Mouse (Mus musculus) frontal cortex, postnatal 36 days (tissue): Measurements from ENCODE around the gene Acta2.

Source experiments
- DNase-seq, 2 experiments: peaks; one replicate each; pipeline ENCODE4 v3.0.0; 2022; ENCODE audit warnings: low spot score in 2 of 2

Acta2 gene

DNA sequence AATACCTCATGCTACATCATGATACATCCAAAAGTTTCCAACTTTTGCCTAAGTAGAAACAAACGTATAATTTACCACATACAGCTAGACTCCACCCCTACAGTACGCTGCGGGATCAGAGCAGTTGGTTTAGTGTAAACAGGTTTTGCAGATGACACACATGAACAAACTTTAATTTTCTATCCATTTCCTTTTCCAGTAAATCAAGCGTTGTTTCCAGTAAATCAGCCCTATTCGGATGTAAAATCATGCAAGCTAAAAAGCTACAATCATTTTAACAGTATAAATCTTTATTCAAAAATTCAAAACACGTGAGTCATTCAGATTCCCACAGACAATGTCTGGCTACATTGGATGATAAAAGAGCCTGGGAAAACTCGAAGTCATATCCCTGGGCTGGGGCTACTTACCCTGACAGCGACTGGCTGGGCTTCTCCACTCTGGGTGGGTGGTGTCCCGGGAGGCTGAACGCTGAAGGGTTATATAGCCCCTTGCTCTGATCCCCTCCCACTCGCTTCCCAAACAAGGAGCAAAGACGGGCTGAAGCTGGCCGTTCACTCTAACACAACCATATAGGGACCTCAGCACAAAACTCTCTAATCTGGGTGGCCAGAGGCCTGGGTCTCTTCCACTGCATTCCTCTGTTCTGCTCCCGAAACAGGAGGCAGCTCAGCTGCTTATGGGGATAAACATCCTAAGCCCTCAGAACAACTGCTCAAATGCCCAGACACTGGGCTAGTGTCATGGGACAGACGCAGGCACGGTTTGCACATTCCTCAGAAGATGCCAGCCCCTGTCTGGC is at the start of gene Acta2:
Acta2 (minus strand) TSS at position 711 of the 802 bp plus-strand sequence.
- DNase-seq = no peak

DNA sequence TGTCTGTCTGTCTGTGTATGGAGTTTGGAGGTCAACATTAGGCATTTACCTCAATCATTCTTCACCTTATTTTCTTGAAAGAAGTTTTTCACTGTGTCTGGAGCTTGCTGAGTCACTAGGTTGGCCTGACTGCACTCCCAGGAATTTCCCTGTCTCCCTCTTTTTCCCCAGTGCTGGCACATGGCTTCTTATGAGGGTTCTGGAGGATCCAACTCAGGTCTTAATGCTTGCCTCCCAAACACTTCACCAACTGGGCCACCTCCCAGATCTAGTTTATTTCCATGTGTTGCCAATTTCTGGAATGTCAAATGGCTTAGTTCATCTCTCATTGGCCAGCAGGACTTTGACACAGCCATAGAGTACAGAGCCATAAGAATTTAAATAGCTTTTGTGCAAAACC is 49.5 kb upstream of the Acta2 start:
- DNase-seq = no peak

DNA sequence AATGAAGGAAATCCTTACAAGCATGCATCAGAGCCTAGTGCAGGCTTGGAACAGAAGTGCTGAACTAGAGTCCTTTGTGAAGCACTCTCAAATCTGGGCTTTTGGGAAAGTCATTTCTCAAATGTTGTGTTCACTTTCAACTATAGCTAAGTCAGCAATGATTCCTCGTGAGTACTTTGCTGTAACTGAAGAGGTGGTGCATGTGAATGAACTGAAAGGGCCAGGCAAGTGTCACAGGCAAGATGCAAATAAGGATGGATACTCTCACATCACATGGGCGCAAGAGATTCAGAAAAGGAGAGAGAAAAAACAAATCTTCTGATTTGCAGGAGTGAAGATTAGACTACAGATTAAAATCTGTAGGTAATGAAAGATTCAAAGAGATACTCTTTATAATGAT is 45.0 kb upstream of the Acta2 start:
- DNase-seq = no peak

DNA sequence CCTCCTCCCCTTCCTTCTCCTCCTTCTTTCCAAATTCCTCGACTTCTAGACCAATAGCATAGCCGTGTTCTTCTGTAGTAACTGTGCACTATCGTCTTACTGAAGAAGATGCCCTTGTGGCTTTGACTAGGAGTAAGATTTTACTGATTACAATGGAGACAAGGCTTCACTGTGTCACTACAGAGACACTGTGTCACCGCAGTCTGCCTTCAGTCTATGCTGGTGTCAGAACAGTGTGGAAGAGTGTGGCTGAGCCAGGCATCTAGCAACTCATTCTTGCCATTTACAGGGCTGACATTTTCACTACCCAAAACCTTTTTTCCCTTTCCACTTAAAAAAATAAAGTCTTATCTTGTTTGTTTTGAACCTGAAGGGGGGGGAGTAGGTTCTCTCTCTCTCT is 43.8 kb upstream of the Acta2 start:
- DNase-seq = no peak

DNA sequence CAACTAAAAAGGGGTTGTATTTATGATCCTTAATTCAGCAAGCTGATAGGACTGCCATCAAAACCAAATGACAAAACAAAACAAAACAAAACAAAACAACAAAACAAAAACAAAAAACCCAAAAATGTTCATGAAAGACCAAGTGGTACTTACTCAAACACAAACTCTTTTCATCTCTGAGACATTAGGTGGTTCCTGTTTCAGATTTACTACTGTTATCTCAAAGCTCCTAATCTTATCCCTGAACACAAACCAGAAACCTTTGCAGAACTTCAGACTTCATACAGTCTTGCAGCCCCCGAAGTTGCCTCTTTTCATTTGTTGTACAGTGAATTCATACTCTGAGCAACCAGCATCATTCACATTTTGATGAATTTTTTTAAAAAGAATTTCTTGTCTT is 43.1 kb upstream of the Acta2 start:
- no peak for DNase-seq

DNA sequence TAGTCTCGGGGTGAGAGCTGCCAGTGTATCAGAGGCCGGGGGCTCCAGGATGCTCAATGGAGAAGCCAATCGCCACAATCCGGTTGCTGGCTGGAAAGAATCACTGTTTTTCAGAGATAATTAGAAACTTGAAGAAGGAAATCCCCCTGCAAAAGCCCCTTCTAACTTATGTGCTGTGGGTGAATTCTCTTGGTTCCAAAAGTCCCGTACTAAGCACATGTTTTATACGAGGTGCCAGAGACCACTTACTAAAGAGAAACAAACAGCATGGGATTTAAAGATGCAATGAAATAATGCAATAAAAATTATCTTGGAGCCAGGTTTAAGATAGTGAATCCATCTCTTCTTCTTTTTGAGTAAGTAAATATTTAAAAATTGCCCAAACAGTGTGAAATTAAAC is 40.1 kb upstream of the Acta2 start:
- DNase-seq = no peak

DNA sequence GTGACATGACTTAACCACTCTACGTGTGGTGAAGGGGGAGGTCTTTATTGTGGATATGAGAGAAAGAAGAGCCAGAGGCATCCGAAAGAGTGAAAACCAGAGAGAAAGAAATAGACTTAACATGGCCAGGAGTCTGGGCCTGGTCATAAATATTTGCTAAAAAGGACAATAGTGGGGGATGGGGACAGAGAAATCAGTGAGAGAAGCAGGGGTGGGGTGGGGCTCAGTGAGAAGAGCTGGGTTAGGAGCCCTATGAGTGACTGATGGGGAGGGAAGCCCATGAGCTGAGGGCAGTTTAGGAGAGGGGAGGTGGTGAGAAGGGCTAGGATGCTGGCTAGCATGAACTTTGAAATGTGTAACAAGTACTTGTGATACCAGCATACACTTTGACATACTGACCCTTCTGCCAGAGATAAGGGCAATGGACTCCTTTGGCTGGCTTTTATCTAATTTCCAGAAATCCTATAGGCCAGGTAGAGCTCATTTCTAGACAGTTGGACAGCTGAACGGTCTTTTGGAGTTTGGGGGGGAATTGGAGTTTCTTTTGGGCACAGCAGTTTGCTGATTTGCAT is 38.1 kb upstream of the Acta2 start:
- no peak for DNase-seq

DNA sequence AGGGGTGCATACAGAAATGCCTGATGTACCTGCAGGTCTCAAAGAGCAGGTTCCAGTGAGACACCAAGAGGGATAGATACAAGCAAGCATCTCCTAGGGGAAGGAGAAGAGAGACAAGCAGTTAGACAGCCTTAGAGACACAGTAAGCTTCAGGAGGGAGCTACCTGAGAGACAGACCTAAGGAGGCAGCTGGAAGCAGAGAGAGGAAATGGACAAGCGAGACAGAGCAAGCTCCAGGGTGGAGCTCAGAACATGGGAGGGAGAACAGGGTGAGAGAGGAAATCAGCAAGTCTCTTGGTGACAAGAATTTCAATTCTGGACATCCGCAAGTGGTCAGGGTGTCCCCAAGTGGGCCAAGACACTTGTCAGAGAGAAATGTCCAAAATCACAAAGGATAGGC is 37.3 kb upstream of the Acta2 start:
- DNase-seq = no peak

DNA sequence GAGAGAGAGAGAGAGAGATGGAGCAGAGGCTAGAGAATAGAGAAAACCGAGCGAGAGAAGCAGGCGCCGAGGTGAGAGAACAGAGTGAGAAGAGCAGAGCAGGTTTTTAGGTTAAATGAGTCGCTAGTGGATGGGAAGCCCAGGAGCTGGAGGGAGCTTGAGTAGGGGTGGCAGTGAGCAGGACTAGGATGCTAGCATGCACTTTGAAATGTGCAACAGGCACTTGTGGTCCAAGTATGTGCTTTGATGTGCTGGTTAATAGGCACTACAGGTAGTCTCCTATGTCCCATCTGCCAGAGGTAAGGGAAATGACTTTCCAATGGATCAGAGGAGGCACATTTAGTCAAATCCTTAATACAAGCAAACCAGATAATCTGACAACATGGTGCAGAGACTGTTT is 36.6 kb upstream of the Acta2 start:
- no peak for DNase-seq

DNA sequence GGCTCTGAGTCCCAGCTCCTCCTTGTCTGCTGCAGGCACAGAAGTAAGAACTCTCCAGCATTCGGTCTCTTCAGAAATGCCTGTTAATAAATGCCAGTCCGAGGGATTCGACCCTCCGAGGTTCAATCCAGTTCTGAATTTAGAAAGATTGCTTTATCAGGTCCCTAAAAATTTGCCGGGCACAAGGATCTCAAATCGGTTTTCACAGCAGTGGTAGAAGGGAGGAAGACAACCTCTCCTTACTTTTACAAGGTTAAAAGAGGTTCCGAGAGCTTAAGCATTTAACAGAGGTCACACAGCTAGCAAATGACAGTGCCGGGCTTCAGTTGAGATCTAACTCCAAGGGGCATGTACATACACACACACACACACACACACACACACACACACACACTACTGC is 36.0 kb upstream of the Acta2 start:
- no peak for DNase-seq

DNA sequence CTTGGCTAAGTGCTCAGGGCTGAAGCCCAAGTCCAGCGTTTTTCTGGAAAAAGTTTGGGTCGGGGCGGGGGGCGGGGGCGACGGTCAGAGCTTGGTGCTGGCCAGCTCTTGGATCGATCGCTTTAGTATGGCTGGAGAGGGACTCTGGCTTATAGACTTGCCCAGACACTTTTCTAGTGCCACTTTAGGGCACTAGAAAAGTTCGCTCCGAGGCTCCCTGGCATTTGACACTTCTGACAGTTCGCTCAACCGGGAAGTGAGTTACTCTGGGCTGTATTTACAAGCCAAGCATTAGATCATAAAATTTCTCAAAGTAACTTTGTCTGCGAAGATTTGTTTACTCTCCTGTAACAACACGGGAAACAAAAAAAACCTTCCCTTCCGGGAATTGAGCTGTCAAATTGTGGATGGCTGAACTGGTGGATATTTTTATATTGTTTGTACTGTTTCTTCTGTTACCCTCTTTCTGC is 35.5 kb upstream of the Acta2 start:
- no peak for DNase-seq

DNA sequence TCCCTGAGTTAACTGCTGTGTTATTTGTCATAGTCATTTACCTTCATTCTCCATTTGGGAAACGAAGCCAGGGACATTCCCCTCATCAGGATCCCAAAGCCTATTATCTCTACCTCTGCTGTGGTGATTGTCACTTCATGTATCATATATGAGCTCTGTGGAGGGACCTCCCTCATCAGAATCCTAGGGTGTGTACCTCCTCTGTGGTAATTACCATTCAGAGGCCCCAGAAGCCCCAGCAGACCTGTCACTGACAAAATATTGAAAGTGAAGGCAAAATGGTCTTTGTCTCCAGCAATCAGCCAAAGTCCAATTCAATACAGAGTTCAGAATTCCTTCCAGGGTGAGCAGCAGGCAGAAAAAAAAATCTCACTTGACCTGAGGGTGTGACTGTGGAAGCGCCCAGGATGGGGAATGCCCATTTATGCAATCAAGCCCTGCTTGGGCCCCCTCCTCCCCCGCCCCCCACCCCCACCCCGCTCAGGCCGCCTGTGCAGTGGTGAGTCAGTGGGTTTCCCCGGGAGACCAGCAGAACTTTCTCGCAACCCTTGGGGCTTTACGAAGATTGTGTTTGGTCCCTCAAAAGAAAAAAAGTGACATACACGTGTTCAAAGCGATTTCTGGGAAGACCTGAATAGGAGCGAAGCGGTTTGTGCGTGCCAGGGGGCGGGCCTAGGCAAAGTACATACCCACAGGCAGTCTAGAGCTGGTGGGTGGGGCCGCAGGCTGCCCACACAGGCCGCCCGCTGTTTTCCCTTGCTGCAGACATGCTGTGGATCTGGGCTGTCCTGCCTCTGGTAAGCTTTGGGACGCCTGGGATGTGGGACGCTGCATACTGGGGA is 34.8 kb upstream of the Acta2 start, which contains the start of gene Fas:
Fas (plus strand) TSS at position 719 of the 842 bp plus-strand sequence.
- peak; percentile 10 to 15 for DNase-seq

DNA sequence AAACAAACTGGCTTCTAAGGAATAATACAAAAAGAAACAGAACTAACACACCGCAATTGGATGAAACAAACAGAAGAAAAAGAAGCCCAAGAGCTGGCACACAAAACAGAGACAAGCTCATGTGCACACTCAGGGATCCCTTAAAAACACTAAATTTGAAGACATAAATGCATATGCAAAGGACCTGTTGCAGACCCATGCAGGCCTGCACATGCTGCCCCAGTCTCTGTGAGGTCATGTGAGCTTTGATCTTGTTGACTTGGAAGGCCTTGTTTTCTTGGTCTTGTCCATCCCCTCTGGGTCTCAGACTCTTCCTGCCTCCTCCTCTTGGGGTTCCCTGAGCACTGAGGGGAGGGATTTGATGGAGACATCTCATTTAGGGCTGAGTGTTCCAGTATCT is 33.3 kb upstream of the Acta2 start:
- no peak for DNase-seq

DNA sequence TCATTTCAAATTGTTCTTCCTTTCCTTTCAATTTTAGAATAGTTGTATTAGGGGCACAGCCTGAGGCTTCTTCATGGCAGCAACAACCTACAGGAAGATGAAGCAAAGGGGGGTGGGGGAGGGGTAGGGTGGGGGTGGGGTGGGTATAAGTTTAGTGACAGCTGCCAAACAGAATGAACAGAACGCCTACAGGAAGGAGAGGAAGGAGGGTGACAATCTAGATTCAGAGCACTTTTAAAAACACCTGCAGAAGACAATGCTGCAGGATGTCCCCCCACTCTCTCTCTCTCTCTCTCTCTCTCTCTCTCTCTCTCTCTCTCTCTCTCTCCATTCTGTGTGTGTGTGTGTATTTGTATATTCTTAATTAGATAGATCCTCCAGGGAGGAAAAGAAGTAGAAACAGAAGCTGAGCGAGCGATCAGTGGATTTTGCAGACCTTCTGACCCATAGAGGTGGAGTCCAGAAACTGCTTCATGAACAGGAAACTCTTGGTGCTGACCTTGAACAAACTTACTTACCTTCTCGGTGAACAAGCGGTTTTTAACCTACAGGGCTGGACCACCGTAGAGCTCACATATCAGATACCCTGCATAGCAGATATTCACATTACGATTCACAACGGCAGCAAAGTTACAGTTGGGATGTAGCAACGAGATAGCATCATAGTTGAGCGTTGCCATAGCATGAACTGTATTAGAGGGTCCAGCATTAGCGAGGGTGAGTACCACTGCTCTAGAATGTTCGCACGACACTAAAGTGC is 32.4 kb upstream of the Acta2 start:
- no peak for DNase-seq

DNA sequence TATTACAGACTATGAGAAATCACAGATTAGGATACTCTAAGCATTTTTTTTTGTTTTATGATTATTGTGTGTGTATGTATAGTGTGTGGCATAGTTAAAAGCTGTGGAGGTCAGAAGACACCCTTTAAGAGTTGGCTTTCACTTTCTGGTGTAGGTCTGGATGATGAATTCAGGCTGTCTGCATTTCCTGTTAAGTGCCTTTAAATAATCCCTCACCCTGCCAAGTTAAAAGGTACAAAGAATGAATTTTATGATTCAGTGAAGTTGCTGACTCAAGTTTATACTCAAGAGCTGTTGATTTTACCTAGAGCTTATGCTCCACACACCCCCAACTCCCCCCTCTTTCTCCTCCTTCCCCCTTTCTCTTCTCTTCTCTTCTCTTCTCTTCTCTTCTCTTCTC is 31.8 kb upstream of the Acta2 start:
- DNase-seq = no peak

DNA sequence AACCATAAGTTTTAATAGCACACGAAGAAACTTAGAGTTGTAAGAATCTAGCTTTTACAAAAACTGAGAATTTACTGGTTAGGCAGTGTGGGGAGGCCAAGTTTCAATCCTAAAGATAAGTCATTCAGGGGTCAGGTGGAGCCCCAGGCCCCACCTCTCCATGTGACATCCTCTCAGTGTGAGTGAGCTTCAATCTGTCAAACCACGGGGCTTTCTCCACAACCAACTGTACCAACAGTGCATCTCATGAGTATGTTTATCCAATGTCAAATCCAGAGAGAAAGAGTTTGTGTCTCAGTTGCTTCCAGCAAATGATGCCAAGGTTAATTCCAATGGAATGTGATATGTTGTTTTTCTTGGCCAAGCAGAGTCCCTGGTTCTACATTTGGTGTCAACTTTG is 29.4 kb upstream of the Acta2 start:
- no peak for DNase-seq

DNA sequence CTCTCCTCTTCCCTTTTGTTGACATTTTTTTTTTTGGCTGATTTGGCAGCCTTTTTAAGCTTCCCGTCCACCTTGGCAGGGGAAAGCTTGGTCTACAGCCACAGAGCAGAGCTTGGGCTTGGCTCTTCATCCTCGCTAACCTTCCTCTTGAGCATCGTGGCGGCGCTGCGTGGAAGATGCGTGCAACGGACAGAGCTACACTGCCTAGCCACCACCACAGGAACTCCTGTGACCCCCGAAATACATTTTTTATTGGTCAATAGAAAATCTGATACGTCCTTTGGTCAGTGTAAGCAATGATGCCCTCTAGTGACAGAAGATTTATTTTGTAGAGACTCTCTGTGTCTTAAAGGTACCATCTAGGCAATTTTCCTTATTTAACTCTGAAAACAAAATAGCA is 29.0 kb upstream of the Acta2 start:
- no peak for DNase-seq

DNA sequence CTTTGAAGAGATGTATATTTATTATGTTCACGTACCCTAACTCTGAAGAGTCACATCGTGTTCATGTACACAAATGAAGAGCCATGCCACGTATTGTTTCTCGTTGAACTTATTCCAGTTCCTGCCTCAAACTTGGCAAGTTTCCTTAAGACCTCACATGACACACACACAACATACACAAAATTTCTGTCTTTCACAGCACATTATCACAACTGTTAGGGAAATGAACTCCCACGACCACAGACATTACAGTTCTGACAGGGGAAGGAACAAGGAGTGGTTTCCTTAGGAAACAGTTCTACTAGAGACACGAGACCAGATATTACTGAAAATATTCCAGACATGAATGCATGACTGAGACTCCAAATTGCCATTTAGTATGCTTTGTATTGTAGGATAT is 28.2 kb upstream of the Acta2 start:
- DNase-seq = no peak

DNA sequence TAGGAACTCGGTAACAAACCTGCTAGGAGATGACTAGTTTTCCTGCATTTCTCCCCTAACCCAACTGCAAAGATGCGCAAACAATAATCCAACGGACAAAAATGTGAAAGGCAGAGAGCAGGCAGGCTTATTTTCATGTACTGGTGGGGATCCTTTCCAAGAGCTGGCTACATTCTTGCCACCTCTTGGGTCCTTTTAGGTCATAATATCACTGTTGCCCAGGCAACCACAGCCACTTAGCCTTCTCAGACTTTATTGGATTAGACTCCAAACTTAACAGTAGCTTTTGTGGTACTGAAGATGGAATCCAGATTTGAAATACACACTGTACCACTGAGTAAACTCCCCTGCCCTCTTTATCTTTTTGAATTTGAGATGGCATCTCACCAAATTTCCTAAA is 22.7 kb upstream of the Acta2 start:
- DNase-seq = no peak

DNA sequence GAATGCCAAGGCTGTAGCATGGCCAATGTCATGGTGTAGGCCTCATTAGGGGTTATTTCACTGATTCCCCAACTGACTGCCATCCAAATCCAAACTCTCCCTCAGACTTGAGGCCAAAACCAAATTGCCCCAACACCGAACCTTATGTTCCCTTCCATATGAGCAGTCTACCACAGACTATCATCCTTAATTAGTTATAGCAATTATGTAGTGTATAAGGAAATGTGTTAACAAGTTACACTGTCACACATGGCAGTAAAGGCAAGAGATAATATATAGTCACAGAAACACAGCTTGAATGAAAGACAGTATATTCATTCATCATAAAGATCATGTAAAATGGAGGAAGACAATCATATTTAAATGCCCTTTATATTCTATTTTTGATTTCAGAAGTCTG is 17.7 kb upstream of the Acta2 start:
- DNase-seq = no peak

DNA sequence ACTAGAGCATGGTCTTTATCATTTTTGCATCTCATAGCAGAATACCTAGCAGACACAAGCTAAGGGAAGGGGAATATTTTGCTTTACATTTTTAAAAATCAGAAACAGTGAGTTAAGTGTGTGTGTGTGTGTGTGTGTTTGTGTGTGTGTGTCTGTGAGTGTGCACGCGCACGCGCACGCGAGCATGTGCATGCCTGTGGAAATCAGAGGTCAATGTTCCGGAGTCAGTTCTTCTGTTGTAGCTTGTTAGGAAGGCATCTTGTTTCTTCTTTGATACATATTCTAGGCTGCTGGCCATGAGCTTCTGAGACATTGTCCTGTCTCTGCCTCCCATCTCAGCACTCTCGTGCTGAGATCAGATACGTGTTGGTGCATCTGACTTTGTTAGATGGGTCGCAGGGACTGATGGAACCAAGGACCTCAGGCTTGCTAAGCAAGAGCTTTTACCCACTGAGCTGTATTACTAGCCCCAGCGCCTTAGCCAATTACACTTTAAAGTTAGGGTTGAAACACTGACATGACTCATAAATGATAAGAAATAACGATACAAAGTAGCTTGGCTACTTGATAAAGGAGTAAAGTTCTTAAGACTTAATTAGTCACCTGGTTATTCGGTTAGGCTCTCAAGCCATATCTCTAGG is 15.6 kb upstream of the Acta2 start:
- DNase-seq = no peak
